Mouse (Mus musculus) ES-Bruce4 (cell line): ENCODE data around the gene Cxcr6. TPM values are rescaled to one million over a fixed set of nuclear protein-coding genes. Genes with fewer than 3 reads are reported as not detected.

Source experiments
- H3K27ac ChIP-seq: 2 replicates; pipeline ENCODE4 v1.5.1; 2012; ENCODE audit warnings: low read length, inconsistent platforms; ENCODE audit not compliant: insufficient read depth
- H3K27me3 ChIP-seq: 2 replicates; pipeline ENCODE4 v1.6.1; 2012; ENCODE audit warnings: mild to moderate bottlenecking, low read length, inconsistent platforms; ENCODE audit not compliant: control insufficient read depth, poor library complexity, insufficient read depth, severe bottlenecking
- H3K36me3 ChIP-seq: 2 replicates; pipeline ENCODE4 v1.6.1; 2012; ENCODE audit warnings: inconsistent platforms, mild to moderate bottlenecking, low read length, moderate library complexity; ENCODE audit not compliant: control insufficient read depth, poor library complexity, insufficient read depth, severe bottlenecking
- H3K4me1 ChIP-seq: one replicate; pipeline ENCODE4 v1.8.1; 2011; ENCODE audit warnings: low read length; ENCODE audit not compliant: control insufficient read depth, insufficient read depth
- H3K4me3 ChIP-seq: 2 replicates; pipeline ENCODE4 v1.5.1; 2011; ENCODE audit warnings: low read depth, mild to moderate bottlenecking, low read length
- H3K9ac ChIP-seq: 2 replicates; pipeline ENCODE4 v1.6.1; 2012; ENCODE audit warnings: low read depth, mild to moderate bottlenecking, inconsistent platforms; ENCODE audit not compliant: poor library complexity, severe bottlenecking
- H3K9me3 ChIP-seq: replicated peaks from 2 replicates; pipeline ENCODE4 v1.6.1; 2012; ENCODE audit warnings: mild to moderate bottlenecking, low read length, inconsistent platforms; ENCODE audit not compliant: control insufficient read depth, poor library complexity, insufficient read depth, severe bottlenecking
- CTCF ChIP-seq: IDR thresholded peaks from one replicate; pipeline ENCODE4 v1.8.1; 2011; ENCODE audit warnings: low read depth, low read length
- EP300 ChIP-seq: IDR thresholded peaks from 2 replicates; pipeline ENCODE4 v1.6.1; 2011; ENCODE audit warnings: low read depth, low read length; ENCODE audit not compliant: insufficient read depth
- POLR2A ChIP-seq: IDR thresholded peaks from one replicate; pipeline ENCODE4 v1.8.1; 2011; ENCODE audit warnings: low read length; ENCODE audit not compliant: insufficient read depth
- polyA plus RNA-seq: library from polyadenylated mRNA; stranded (reverse); fragments of >200 nt; gene quantifications from 2 replicates; pipeline ENCODE4 v1.2.4, GENCODE M21; 2011; ENCODE audit warnings: low read depth; ENCODE audit not compliant: missing spikeins, insufficient read depth, insufficient read length

Gene Cxcr6
- polyA plus RNA-seq, 1 experiment, result not detected

DNA sequence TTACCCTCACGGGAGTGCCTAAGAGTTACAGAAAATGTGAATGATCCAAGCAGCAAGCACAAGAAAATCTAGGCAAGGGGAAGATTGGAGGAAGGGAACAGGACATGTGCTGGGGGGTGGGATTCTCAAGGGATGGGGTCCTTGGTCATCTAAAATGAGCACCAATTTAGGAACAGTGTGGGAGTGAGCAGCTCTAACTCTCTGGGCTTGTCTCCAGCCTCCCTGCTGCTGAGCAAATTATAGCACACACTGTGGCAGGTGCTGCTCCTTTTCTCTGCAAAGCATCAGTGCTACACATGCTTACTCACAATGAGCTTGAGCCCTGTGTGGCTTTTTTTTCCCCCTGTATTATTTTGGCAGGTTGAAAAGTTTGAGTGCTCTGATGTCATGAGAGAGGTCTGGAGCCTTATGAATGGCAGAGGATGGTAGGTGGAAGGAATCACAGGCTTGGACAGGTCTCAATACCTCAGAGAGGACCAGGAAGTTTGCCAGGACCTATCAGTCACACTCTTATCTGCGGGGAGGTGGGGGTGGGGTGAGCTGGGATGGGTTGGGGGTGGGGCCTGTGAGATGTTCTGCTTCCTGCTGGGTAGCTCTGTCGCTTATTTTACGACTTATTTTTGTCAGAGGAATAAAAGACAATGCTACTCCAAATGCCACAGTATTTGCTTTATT is 17.3 kb upstream of the Cxcr6 start:
- TF ChIP-seq EP300 (no peak), CTCF (no peak), POLR2A (no peak)
- no peaks in the 10 kb centered on the region for H3K4me1 ChIP-seq
- H3K9me3 ChIP-seq, result peaks cover 5% of the 10 kb centered on the region; the same call in 1 of the 2 replicates
- no peak overlapping the region for H3K9ac ChIP-seq
- H3K4me3 ChIP-seq, result no peak overlapping the region
- H3K27me3 ChIP-seq, result no peaks in the 10 kb centered on the region
- H3K36me3 ChIP-seq, result no peaks in the 10 kb centered on the region; the same call in 1 of the 2 replicates
- no peak overlapping the region for H3K27ac ChIP-seq

- Histone ChIP-seq H3K9ac (no peak overlapping the region), H3K4me3 (no peak overlapping the region), H3K27me3 (no peaks in the 10 kb centered on the region), H3K36me3 (no peaks in the 10 kb centered on the region), H3K9me3 (no peaks in the 10 kb centered on the region), H3K27ac (no peak overlapping the region), H3K4me1 (no peaks in the 10 kb centered on the region)
- TF ChIP-seq CTCF (no peak), POLR2A (no peak), EP300 (no peak)
Observed at GRCm38 (mm10) chr9:123796174-123796573, 10.1 kb upstream of the Cxcr6 start.

- Histone ChIP-seq H3K9ac (no peak overlapping the region), H3K27ac (no peak overlapping the region), H3K4me1 (no peaks in the 10 kb centered on the region), H3K36me3 (no peaks in the 10 kb centered on the region), H3K9me3 (no peaks in the 10 kb centered on the region), H3K4me3 (no peak overlapping the region), H3K27me3 (no peaks in the 10 kb centered on the region)
- TF ChIP-seq EP300, result no peak
- TF ChIP-seq POLR2A, result no peak
- no peak for TF ChIP-seq CTCF
Observed at GRCm38 (mm10) chr9:123801527-123801926, 4.7 kb upstream of the Cxcr6 start.

DNA sequence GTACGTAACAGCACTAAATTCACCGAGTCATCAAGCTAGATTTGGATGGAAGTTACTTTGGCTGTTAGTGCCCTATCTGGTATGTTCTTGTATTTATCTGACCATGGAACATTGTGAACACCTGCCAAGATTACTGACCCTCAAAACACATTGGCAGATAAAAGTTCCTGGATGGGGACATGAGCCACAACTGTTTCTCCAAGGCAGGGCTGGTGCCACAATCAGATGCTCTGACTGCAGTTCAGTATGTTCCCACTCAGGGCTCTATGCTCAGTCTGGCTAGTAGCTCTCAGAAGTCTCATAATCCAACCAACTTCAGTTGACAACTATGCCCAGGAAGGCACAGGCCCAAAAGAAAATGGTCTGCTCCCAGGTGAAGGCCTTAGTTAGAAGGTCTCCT is 3.9 kb upstream of the Cxcr6 start:
- Histone ChIP-seq H3K27me3 (no peaks in the 10 kb centered on the region), H3K4me1 (no peaks in the 10 kb centered on the region), H3K27ac (no peak overlapping the region), H3K9me3 (no peaks in the 10 kb centered on the region), H3K4me3 (no peak overlapping the region), H3K9ac (no peak overlapping the region), H3K36me3 (no peaks in the 10 kb centered on the region)
- TF ChIP-seq CTCF, result no peak
- TF ChIP-seq POLR2A, result no peak
- TF ChIP-seq EP300, result no peak

DNA sequence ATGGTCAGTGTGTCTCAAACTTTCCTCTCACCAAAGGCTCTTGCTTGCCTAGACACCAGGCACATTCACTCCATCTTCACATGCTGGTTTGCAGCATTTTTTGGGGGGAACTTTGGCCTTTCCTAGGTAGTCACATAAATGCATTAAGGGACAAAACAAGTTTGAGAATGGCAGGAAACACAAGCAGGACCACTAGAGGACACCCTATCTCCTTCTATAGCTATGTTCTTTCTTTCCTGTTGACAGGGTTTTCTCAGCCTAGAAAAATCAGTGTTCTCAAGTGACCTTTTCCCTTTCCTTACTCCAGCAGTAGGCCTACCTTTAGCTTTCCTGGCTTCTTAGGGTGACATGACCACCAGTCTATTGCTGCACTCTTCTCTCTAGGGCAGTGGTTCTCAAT is 3.4 kb upstream of the Cxcr6 start:
- Histone ChIP-seq H3K27me3 (no peaks in the 10 kb centered on the region), H3K9me3 (no peaks in the 10 kb centered on the region), H3K27ac (no peak overlapping the region), H3K4me1 (no peaks in the 10 kb centered on the region), H3K9ac (no peak overlapping the region), H3K4me3 (no peak overlapping the region), H3K36me3 (no peaks in the 10 kb centered on the region)
- no peak for TF ChIP-seq EP300
- TF ChIP-seq POLR2A, result no peak
- TF ChIP-seq CTCF, result no peak

DNA sequence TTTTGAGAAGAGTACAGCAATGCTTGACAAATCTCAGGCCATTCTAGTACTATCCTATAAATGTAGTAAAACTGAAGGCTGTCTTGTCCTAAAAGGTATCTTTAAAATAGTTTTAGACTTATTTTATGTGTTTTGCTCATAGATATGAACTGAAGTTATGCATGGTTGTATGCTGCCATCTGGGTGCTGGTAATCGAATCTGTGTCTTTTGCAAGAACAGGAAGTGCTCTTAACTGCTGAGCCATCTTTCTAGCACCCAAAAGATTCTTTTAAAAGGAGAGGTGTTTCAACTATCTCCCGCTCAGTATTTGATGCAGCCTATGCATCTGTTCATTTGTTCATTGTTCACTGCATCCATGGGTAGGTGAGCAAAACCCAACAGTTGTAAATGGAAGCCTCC is 1.0 kb upstream of the Cxcr6 start:
- Histone ChIP-seq H3K27ac (no peak overlapping the region), H3K9ac (no peak overlapping the region), H3K36me3 (no peaks in the 10 kb centered on the region), H3K9me3 (no peaks in the 10 kb centered on the region), H3K4me3 (no peak overlapping the region), H3K4me1 (no peaks in the 10 kb centered on the region), H3K27me3 (no peaks in the 10 kb centered on the region)
- TF ChIP-seq POLR2A (no peak), EP300 (no peak), CTCF (no peak)
